Mouse (Mus musculus) heart, adult 2 months (tissue): Measurements from ENCODE around the gene Ak7. TPM values are rescaled to one million over a fixed set of nuclear protein-coding genes. Genes with fewer than 3 reads are reported as not detected.

Experiments
- DNase-seq, 2 experiments: peaks; one replicate each; pipeline ENCODE4 v3.0.0; 2021
- H3K27ac ChIP-seq: fragments of 200-600 bp; 2 replicates; pipeline ENCODE4 v1.8.1; 2022
- H3K27me3 ChIP-seq: fragments of 200-500 bp; 2 replicates; pipeline ENCODE4 v1.6.1; 2012; ENCODE audit warnings: mild to moderate bottlenecking, low read length, inconsistent platforms, mixed read lengths; ENCODE audit not compliant: control insufficient read depth, insufficient read depth
- H3K36me3 ChIP-seq: fragments of 200-500 bp; 2 replicates; pipeline ENCODE4 v1.6.1; 2012; ENCODE audit warnings: low read length, inconsistent platforms; ENCODE audit not compliant: control insufficient read depth, insufficient read depth
- H3K4me1 ChIP-seq: fragments of 200-500 bp; 2 replicates; pipeline ENCODE4 v1.6.1; 2011; ENCODE audit warnings: low read length; ENCODE audit not compliant: control insufficient read depth, insufficient read depth
- H3K4me3 ChIP-seq: fragments of 200-600 bp; 2 replicates; pipeline ENCODE4 v1.8.1; 2022
- H3K79me2 ChIP-seq: fragments of 200-500 bp; replicated peaks from 2 replicates; pipeline ENCODE4 v1.6.1; 2012; ENCODE audit warnings: mild to moderate bottlenecking, inconsistent platforms, low read length, moderate library complexity, mixed read lengths; ENCODE audit not compliant: control insufficient read depth, insufficient read depth
- H3K9ac ChIP-seq: fragments of 200-500 bp; 2 replicates; pipeline ENCODE4 v1.6.1; 2012; ENCODE audit warnings: low read depth, mild to moderate bottlenecking, control low read depth, inconsistent platforms, low read length, mixed read lengths
- CTCF ChIP-seq: fragments of 200-600 bp; IDR thresholded peaks from 2 replicates; pipeline ENCODE4 v1.8.1; 2022; ENCODE audit warnings: antibody characterized with exemption, mild to moderate bottlenecking, moderate library complexity
- EP300 ChIP-seq: fragments of 200-500 bp; IDR thresholded peaks from 2 replicates; pipeline ENCODE4 v1.6.1; 2011; ENCODE audit warnings: low read depth, low read length, control low read depth; ENCODE audit not compliant: insufficient read depth
- POLR2A ChIP-seq: fragments of 200-500 bp; IDR thresholded peaks from 2 replicates; pipeline ENCODE4 v1.6.1; 2011; ENCODE audit warnings: mild to moderate bottlenecking, low read depth, low read length, control low read depth; ENCODE audit not compliant: insufficient read depth
- WGBS: fragments of 180-500 bp; shearing (Covaris S2); methylation state at CpG from one replicate; pipeline ENCODE4 v1.1.7; 2018; 5-methylcytosine and 5-hydroxymethylcytosine counted together
- intact Hi-C: fragments of 180-260 bp; cut with DNase I; formaldehyde crosslinking; loops from one replicate; pipeline ENCODE4 v1.15.1; 2025
- polyA plus RNA-seq: library from polyadenylated mRNA; depleted of rRNA; stranded (reverse); fragments of >200 nt; gene quantifications from 2 replicates; pipeline ENCODE4 v1.2.3, GENCODE M21; 2012; rRNA removed
- total RNA-seq, 2 experiments: library from RNA; stranded (reverse); gene quantifications; 2 replicates each; pipeline ENCODE4 v1.2.3; 2021

Gene Ak7
- total and polyA plus RNA-seq, 3 experiments: 0.61 TPM; not detected in 2

DNA sequence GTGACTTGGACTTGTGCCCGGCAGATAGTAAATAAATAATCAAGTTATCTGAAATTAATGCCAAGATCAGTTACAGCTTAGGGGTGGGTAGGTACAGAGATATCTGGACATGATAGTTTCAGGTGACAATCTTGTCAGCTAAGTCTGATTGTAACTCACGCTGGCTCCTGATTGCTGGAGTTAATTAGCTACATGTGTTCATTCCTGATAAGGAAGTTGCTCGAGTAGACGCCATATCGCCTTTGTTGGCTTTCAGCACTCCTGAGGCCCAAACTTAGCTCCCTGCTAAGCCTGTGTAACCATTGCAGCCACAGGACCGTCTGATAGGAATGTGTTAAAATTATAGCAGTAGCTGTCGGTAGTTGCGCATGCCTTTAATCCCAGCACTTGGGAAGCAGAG, 119.0 kb downstream of the Ak7 start:
- DNase-seq: no peak
- WGBS: 50% methylated on average over 8 of the region's 8 CpGs
- H3K4me1 ChIP-seq: no peaks in the 10 kb centered on the region
- TF ChIP-seq POLR2A (no peak), EP300 (no peak)
- H3K4me3 ChIP-seq: no peak overlapping the region
- intact Hi-C loops: no loop called here
- no peaks in the 10 kb centered on the region for H3K27me3 ChIP-seq
- no peak overlapping the region for H3K27ac ChIP-seq
- no peak overlapping the region for H3K9ac ChIP-seq
- peaks cover 5% of the 10 kb centered on the region for H3K36me3 ChIP-seq
- no peaks in the 10 kb centered on the region; the same call in 1 of the 2 replicates for H3K79me2 ChIP-seq

DNA sequence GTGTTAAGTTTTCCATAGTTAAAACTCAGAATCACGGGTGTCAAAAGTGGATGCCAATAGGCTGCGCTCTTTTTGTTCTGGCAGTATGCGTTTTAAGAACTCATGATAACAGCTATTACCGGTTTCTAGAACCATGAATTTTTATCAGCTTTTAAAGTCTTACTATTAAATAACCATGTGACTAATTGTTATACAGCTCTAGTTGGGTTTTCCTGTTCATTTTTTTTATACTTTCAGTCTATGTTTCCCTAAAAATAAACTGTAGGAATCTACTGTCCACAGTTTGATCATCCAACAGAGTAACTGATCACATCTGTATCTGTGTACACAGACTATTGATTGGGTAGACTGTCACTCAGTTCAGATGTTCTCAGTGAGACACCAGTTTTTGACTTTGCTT, 119.5 kb downstream of the Ak7 start:
- 90% methylated on average over 4 of the region's 4 CpGs for WGBS
- H3K4me1 ChIP-seq: no peaks in the 10 kb centered on the region
- no peaks in the 10 kb centered on the region; the same call in 1 of the 2 replicates for H3K79me2 ChIP-seq
- H3K27me3 ChIP-seq: no peaks in the 10 kb centered on the region
- H3K27ac ChIP-seq: no peak overlapping the region
- no peak overlapping the region for H3K9ac ChIP-seq
- intact Hi-C loops: no loop called here
- peaks cover 5% of the 10 kb centered on the region for H3K36me3 ChIP-seq
- TF ChIP-seq EP300 (no peak), POLR2A (no peak), CTCF (no peak)
- no peak overlapping the region for H3K4me3 ChIP-seq
- no peak for DNase-seq

Other genes with a start within 250 kb of the Ak7 start
- gene Bdkrb2, start 142.8 kb upstream of the Ak7 start, total RNA-seq: under 1 TPM; 0.34 to 0.39 TPM
- gene Bdkrb2, start 142.8 kb upstream of the Ak7 start, polyA plus RNA-seq: 0.20 and 0.35 TPM in 2 replicates
- gene Bdkrb1, start 102.9 kb upstream of the Ak7 start, total RNA-seq: not detected
- 0.10 TPM in 1 of 2 replicates, not detected in the other for gene Bdkrb1, start 102.9 kb upstream of the Ak7 start, polyA plus RNA-seq
- gene Gskip, start 21.1 kb upstream of the Ak7 start, total RNA-seq: 1 to 10 TPM; 7.1 to 7.3 TPM
- 7.1 and 10.9 TPM in 2 replicates for gene Gskip, start 21.1 kb upstream of the Ak7 start, polyA plus RNA-seq
- gene Atg2b, start 20.8 kb upstream of the Ak7 start, total RNA-seq: 10 to 100 TPM; 18.3 to 19.0 TPM
- gene Atg2b, start 20.8 kb upstream of the Ak7 start, polyA plus RNA-seq: 9.2 and 17.7 TPM in 2 replicates
- gene Papola, start 78.7 kb downstream of the Ak7 start, total RNA-seq: 100 to 1,000 TPM; 124 to 127 TPM
- 35.3 and 81.5 TPM in 2 replicates for gene Papola, start 78.7 kb downstream of the Ak7 start, polyA plus RNA-seq